8 mouse cellular contexts compared by ENCODE assay signal in the genomic region with DNA sequence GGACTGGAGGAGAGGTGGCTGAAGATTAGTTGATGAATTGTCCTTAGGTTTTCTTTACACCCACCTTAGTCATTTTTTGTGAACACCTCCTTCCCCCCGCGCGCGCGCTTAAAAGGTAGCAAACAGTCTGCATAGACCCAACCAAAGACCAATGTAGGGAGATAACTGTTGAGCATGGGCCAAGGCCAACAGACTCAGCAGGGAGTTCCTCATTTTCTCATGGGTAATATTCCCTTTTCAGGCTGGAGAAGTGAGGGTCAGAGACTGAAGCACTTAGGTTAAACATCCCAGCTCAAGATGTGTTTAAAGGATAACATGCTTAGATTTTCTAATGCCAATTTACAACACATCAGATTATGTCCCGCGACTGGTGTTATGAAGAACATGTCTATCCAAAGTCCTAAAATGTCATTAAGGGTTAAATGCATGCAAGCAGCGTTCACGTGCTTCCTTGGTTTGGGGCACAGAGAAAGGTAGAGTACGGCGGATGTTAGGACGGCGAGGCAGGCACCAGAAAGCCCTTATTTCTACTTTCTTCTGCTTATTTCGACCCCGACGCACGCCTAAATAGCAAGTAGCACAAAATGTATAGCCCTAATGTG. TPM values are rescaled to one million over a fixed set of nuclear protein-coding genes. Genes with fewer than 3 reads are reported as not detected.
A peak's percentile ranks its signal among the peaks of the same experiment; 100 is the strongest.
DNase-seq lines count a peak whose midpoint lies in the region; ATAC-seq and TF ChIP-seq lines count a peak whose summit lies in the region.

No protein-coding gene starts in this region.

- no peaks in the 10 kb centered on the region; the same call in 1 of the 2 replicates for H3K27me3 ChIP-seq in embryonic facial prominence, embryonic 14.5 days (replicated peaks; ENCODE audit: control insufficient read depth, insufficient read depth, low read length)
- H3K27me3 ChIP-seq in limb, embryonic 12.5 days = peaks cover 4% of the 10 kb centered on the region; the same call in 1 of the 2 replicates
- H3K27me3 ChIP-seq in neural tube, embryonic 14.5 days (ENCODE audit: control insufficient read depth, insufficient read depth, low read length) = no peaks in the 10 kb centered on the region

- no peaks in the 10 kb centered on the region for H3K9me3 ChIP-seq in embryonic facial prominence, embryonic 14.5 days (ENCODE audit: control insufficient read depth, low read length)
- no peaks in the 10 kb centered on the region for H3K9me3 ChIP-seq in limb, embryonic 12.5 days
- H3K9me3 ChIP-seq in neural tube, embryonic 14.5 days (ENCODE audit: control insufficient read depth, low read length) = no peaks in the 10 kb centered on the region

- 40% methylated on average over 17 of the region's 17 CpGs for WGBS in lung, adult 2 months
- WGBS in embryonic facial prominence, embryonic 14.5 days = 31% methylated on average over 17 of the region's 17 CpGs
- WGBS in limb, embryonic 12.5 days = 32% methylated on average over 17 of the region's 17 CpGs
- 32% methylated on average over 17 of the region's 17 CpGs for WGBS in neural tube, embryonic 14.5 days

- TF ChIP-seq CTCF in lung, adult 2 months (IDR thresholded peaks at IDR 0.05; ENCODE audit: insufficient read depth, low read length) = no peak

- intact Hi-C loops in left cerebral cortex, postnatal 10 days (cut with DNase I) = loop anchor here (2.0 kb wide), 1 partner anchor 23 kb away; no protein-coding TSS in a partner anchor

- peak overlapping the region; percentile 92 for H3K4me2 ChIP-seq in embryonic facial prominence, embryonic 14.5 days (ENCODE audit: low read depth, low read length)
- H3K4me2 ChIP-seq in limb, embryonic 12.5 days = peak overlapping the region; percentile 88
- H3K4me2 ChIP-seq in neural tube, embryonic 14.5 days (ENCODE audit: low read depth, low read length) = peak overlapping the region; percentile 82

- peaks cover 4% of the 10 kb centered on the region; the same call in 1 of the 2 replicates for H3K4me1 ChIP-seq in lung, adult 2 months (ENCODE audit: control insufficient read depth, insufficient read depth, low read length)
- H3K4me1 ChIP-seq in embryonic facial prominence, embryonic 14.5 days (ENCODE audit: control insufficient read depth, insufficient read depth, low read length) = peaks cover 3% of the 10 kb centered on the region; the same call in 1 of the 2 replicates
- H3K4me1 ChIP-seq in limb, embryonic 12.5 days (replicated peaks) = peaks cover 41% of the 10 kb centered on the region
- no peaks in the 10 kb centered on the region for H3K4me1 ChIP-seq in neural tube, embryonic 14.5 days (ENCODE audit: control insufficient read depth, insufficient read depth, low read length)

- no peak for TF ChIP-seq POLR2A in lung, adult 2 months (IDR thresholded peaks at IDR 0.05; ENCODE audit: borderline replicate concordance, extremely low read depth, low read depth, low read length)

- ATAC-seq in embryonic facial prominence, embryonic 14.5 days (ENCODE audit: low read depth) = 0 out of 2 replicates have a peak, but pooled peaks have one; percentile 3
- 0 out of 2 replicates have a peak, but pooled peaks have one; percentile 0 for ATAC-seq in limb, embryonic 12.5 days (ENCODE audit: insufficient number of reproducible peaks, insufficient read depth, low FRiP score, low TSS enrichment, low read depth)
- ATAC-seq in neural tube, embryonic 14.5 days (ENCODE audit: low read depth) = peak; percentile 35

- H3K9ac ChIP-seq in embryonic facial prominence, embryonic 14.5 days (ENCODE audit: low read depth, low read length) = peak overlapping the region; percentile 58
- H3K9ac ChIP-seq in limb, embryonic 12.5 days (replicated peaks) = peak overlapping the region; percentile 54; the same call in 1 of the 2 replicates
- H3K9ac ChIP-seq in neural tube, embryonic 14.5 days (replicated peaks; ENCODE audit: low read depth, low read length) = peak overlapping the region; percentile 89

- peak overlapping the region; percentile 51 for H3K4me3 ChIP-seq in lung, adult 2 months (replicated peaks; ENCODE audit: extremely low read depth, low read depth, low read length)
- H3K4me3 ChIP-seq in embryonic facial prominence, embryonic 14.5 days (ENCODE audit: low read depth, low read length) = peak overlapping the region; percentile 48
- H3K4me3 ChIP-seq in limb, embryonic 12.5 days (replicated peaks) = peak overlapping the region; percentile 49
- H3K4me3 ChIP-seq in neural tube, embryonic 14.5 days (ENCODE audit: low read depth, low read length) = peak overlapping the region; percentile 47

- no peaks in the 10 kb centered on the region for H3K36me3 ChIP-seq in embryonic facial prominence, embryonic 14.5 days (ENCODE audit: control insufficient read depth, insufficient read depth, low read length)
- H3K36me3 ChIP-seq in limb, embryonic 12.5 days = no peaks in the 10 kb centered on the region
- H3K36me3 ChIP-seq in neural tube, embryonic 14.5 days (ENCODE audit: control insufficient read depth, insufficient read depth, low read length) = no peaks in the 10 kb centered on the region

- DNase-seq in lung, adult 2 months = no peak
- DNase-seq in lung, postnatal 36 days = no peak
- no peak for DNase-seq in embryonic facial prominence, embryonic 14.5 days (ENCODE audit: low spot score)
- no peak for DNase-seq in spleen, adult 18-20 months
- no peak for DNase-seq in T-cell, adult 2 months (ENCODE audit: low spot score)
- no peak for DNase-seq in left cerebral cortex, postnatal 10 days (ENCODE audit: extremely low spot score in 1 of 2, low spot score in 2 of 2)

- no peak overlapping the region; the same call in 1 of the 2 replicates for H3K27ac ChIP-seq in embryonic facial prominence, embryonic 14.5 days (replicated peaks; ENCODE audit: low read depth, low read length)
- peak overlapping the region; percentile 93 for H3K27ac ChIP-seq in limb, embryonic 12.5 days
- H3K27ac ChIP-seq in neural tube, embryonic 14.5 days (ENCODE audit: low read depth, low read length) = peak overlapping the region; percentile 95

RNA-seq across cellular contexts. Expression of a gene that starts 37.5 kb away (rescaled TPM):
- polyA plus RNA-seq in lung, adult 2 months (2012; rRNA removed) = 2.6 and 7.4 TPM in 2 replicates
- 23.9 and 32.0 TPM in 2 replicates for polyA plus RNA-seq in embryonic facial prominence, embryonic 14.5 days (2014; fragmentation: Nextera tagmentation; extraction: Ambion mirVana)
- 89.5 and 93.5 TPM in 2 replicates for polyA plus RNA-seq in limb, embryonic 12.5 days (2016; fragmentation: Nextera tagmentation; extraction: Ambion mirVana)
- polyA plus RNA-seq in neural tube, embryonic 14.5 days (2014; fragmentation: Nextera tagmentation; extraction: Ambion mirVana) = 44.3 and 45.4 TPM in 2 replicates
- total RNA-seq in left cerebral cortex, postnatal 10 days (2021) = 100 to 1,000 TPM; 127 to 133 TPM

RNA-seq across cellular contexts. Expression of a gene that starts 55.8 kb away (rescaled TPM):
- polyA plus RNA-seq in lung, adult 2 months (2012; rRNA removed) = 16.5 and 19.9 TPM in 2 replicates
- 9.0 and 9.7 TPM in 2 replicates for polyA plus RNA-seq in embryonic facial prominence, embryonic 14.5 days (2014; fragmentation: Nextera tagmentation; extraction: Ambion mirVana)
- polyA plus RNA-seq in limb, embryonic 12.5 days (2016; fragmentation: Nextera tagmentation; extraction: Ambion mirVana) = 4.6 and 6.0 TPM in 2 replicates
- polyA plus RNA-seq in neural tube, embryonic 14.5 days (2014; fragmentation: Nextera tagmentation; extraction: Ambion mirVana) = 8.8 and 9.8 TPM in 2 replicates
- total RNA-seq in left cerebral cortex, postnatal 10 days (2021) = 10 to 100 TPM; 26.7 to 30.3 TPM

RNA-seq across cellular contexts. Expression of a gene that starts 56.7 kb away (rescaled TPM):
- 0.09 and 0.28 TPM in 2 replicates for polyA plus RNA-seq in lung, adult 2 months (2012; rRNA removed)
- polyA plus RNA-seq in embryonic facial prominence, embryonic 14.5 days (2014; fragmentation: Nextera tagmentation; extraction: Ambion mirVana) = 0.11 and 0.33 TPM in 2 replicates
- 0.10 and 0.24 TPM in 2 replicates for polyA plus RNA-seq in limb, embryonic 12.5 days (2016; fragmentation: Nextera tagmentation; extraction: Ambion mirVana)
- 0.29 and 0.30 TPM in 2 replicates for polyA plus RNA-seq in neural tube, embryonic 14.5 days (2014; fragmentation: Nextera tagmentation; extraction: Ambion mirVana)
- total RNA-seq in left cerebral cortex, postnatal 10 days (2021) = not detected
